Mouse (Mus musculus) testis, postnatal 14 days (tissue): ENCODE data around the gene Trim15.
"Not testable (repeated sequence)": the region's sequence is repeated elsewhere in the genome, so short reads cannot be mapped to it uniquely, and the experiment has no call there.

Experiments used
- DNase-seq: peaks from one replicate; pipeline ENCODE4 v3.0.0; 2021; ENCODE audit warnings: low spot score

The Trim15 gene

DNA sequence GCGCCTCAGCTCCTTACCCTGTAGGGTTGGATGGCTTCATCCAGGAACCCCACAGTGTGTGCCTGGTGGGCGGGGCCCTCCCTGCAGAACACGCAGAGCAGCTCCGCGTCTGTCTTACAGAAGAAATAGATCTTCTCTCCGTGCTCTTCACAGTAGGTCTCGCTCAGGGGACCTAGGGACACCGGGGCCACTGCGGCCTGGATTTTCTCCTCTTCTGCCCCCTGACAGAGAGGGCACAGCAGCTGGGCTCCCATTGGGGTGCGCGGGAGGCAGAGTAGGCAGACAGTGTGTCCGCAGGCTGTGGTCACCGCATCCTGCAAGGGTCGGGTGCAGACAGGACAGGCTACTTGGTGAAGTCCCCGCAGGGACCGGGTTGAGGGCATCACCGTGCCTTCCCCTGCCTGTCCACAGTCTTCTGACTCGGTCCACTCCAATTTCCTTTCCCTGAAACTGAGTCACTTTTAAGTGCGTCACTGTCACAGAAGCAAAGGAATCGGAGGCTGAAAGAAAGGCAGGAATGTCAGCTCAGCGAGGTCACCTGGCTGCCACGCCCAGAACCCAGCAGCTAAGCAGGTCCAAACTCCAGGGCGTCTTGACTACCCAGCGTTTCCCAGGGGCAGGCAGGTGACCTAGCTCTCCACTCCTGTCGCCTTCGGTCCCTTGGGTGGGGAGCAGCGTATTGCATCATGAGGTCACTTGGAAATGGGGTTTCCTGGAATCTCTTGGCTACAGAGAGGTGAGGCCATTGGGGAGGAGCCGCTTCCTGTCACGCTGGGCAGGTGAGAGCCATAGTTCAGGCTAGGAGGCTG is at the start of gene Trim15:
TSS of gene Trim15 (minus strand) at position 492 of the 809 bp plus-strand sequence.
- DNase-seq, result no peak

DNA sequence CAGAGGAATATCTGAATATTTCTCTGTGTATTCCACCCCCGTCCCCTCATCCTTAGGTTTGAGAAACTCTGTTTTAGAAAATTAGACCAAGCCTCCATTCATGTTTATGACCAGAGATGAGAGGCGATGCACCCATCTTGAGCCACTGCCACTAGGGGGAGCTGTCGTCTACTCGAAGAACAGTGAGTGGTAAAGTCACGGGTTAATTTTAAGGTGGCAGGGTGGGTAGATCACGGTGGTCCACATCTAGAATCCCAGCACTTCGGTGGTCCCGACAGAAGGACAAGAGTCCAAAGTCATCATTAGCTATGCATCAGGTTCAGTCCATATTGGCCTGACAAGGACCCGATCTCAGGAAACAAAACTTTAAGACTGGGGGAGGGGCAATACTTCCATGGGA is 48.1 kb upstream of the Trim15 start:
- DNase-seq, result peak; percentile 32

DNA sequence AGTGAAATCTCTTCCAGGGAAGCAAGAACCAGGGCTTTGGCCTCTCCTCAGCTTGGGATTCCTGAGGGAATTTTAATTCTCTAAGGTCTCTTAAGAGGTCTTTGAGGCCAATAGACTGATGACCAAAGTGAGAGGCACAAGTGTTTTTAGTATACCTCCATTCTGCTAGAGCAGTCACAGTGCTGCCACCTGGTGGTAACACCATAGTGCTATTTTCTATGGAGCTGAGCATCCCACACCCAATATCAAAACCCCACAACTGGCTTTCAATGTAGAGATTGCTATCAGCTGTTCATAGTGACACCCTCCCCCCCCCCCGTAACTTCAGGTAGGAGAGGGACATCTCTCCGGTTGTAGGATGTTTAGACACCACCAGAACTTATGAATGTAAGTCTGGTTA is 47.1 kb upstream of the Trim15 start:
- DNase-seq, result peak; percentile 48

DNA sequence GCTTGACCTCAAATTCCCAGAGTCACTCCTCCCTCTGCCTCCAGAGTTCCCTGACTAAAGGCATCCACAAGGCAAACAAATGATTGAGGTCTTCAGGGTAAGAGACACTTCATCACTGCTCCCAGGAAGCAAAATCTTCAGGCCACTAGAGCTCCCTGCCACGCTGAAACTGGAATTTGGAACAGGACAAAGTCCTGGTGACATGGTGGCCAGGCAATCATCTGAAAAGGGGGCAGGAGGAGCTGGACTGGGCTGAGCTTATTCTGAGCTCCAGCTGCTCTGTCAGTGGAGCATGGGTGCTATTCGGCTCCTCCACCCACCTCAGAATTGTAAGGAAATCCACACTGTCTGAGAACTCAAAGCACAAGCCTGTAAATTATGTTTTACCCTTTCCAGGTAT is 45.0 kb upstream of the Trim15 start:
- DNase-seq, result no peak

DNA sequence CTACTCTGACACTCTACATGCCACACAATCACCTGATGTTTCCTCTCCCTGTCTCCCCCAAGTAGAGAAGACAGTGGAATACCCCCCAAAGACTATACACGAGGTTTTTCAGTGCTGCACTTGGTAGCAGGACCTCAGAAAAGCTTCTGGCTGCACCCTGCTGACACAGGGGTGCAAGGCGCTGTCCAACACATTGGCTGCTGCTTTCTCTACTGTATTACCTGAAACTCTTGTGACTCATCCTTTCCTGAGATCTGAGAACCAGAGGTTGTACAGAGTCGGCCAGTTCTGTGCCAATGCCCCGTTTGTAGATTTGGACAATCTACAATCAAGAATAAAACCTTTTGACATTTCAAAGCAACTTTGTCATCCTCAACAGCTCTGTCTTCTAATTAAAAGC is 42.8 kb upstream of the Trim15 start:
- no peak for DNase-seq

DNA sequence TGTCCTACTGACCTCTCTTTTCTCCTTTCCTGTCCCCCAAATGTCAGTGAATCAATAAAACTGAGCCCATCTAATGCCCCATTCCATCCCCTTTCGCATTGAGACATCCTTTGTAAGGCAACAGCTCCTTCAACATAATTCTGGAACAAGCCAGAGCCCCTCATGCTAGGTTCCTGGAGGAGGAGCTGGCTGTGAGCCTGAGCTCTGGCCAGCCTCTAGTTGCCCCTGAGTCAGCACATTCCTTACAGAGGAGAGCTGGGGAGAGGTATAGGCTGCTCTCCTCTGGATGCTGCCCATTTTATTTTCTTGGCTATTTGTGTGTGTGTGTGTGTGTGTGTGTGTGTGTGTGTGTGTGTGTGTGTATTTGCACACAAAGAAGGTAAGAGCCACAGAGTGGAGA is 41.2 kb upstream of the Trim15 start:
- no peak for DNase-seq

DNA sequence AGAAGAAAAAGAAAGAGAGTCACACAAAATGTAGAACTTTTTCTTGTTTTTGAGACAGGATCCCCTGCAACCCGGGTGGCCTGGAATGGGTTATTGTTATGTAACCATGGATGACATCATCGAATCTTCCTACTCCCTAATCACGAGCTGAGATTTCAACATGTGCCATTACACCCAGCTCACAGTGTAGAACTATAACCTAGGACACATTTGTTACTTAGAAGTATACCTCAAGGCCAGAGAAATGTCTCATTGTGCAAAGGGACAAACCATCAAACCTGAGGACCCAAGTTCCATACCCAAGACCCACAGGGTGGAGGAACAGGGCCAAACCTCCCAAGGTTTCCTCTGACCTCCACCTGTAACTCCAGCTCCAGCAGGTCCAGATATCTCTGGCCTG is 36.6 kb upstream of the Trim15 start:
- no peak for DNase-seq

DNA sequence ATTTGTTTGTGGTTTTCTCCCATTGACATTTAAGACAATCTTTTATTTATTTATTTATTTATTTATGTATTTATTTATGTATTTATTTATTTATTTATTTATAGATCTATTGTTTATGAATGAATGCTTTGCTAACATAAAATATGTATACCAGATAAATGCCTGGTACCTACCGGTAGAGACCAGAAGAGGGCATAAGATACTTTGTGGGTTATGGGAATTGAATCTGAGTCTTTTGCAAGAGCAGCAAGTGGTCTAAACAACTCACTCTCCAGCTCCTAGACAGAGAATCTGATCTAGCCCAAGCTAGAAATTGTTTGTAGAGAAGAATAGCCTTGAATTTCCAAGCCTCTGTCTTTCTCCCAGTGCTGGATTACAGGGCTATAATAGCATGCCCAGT is 33.7 kb upstream of the Trim15 start:
- DNase-seq, result no peak

DNA sequence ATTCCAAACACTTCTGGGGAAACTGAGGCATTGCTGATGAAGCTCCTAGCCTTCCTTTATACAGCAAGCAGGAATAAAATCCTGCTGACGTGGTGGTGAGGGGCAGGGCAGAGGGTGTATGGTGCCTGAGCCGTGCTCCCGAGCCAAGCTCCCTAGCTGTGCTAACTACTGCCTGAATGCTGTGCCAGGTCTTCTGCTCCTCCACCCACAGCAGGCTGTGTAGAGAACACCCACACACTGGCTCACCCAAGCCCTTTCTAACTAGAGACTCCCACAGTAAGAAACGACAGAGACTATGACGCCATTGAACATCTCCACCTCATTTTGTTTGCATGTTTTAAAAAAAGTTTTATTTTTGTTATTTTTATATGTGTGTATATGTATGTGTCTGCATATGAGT is 33.0 kb upstream of the Trim15 start:
- no peak for DNase-seq

DNA sequence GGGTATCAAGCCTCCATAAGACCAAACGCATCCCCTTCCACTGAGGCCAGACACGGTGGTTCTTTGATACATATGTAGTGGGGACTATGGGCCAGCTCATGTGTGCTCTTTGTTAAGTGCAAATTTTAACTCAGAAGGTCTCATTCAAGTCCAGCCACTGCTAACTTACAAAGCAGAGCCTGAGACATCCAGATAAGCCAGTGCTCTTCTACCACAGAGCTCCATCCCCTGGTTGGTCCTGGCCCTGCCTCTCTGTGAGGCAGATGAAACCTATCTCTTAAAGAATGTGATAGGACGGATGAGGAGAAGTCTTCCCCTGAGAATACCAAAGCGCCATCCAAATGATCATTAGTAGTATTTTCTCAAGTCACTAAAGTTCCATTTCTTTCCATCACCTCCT is 32.4 kb upstream of the Trim15 start:
- DNase-seq, result no peak

DNA sequence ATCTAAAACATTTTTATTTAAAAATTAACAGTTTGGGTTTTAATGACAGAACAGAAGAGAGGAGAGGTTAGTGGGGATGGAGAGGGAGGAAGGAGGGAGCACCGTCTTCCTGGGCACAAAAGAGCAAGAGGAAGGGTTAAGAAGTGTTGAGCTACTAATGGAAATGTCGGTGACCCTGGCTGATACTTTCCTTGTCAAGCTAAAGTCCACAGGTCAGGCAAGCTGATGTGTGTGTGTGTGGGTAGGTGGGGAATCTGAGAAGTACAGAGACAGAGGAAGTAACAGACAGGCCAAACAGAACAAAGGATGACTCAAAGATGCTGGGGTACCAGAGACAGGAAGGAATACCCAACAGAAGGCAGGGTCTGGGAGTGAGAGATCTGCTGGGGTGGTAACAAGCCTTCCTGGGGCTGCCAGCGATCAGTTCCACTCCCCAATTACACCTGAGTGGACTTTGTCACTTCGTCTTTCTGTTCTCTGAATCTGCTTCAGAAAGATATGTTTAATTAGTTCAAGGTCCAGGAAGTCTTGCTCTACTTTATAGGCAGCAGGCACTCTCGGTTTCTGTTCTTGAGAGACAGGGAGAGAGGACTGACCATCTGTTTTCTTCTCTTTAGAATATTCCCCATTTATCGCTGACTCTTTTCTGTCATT is 30.7 kb upstream of the Trim15 start, which contains the start of gene Trim31:
TSS of gene Trim31 (plus strand) at position 567 of the 654 bp plus-strand sequence.
- no peak for DNase-seq

DNA sequence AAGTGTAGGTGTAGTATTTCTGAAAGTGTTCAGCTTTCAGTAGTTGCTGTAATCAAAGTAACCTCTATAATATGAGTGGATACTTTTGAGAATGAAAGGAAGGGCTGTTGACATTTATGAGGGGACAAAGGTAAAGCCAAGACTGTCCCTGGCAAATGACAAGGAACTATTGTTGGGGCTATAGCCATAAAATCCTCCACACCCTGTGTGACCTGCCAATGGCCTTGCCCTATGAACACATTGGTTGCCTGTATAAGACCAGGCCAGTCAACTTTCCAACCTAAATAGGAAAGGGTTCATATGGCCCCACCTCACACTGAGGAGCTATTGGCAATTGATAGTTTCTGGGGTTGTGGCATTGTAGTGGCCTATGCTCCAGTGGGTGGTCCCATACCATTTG is 30.1 kb upstream of the Trim15 start:
- DNase-seq, result no peak

DNA sequence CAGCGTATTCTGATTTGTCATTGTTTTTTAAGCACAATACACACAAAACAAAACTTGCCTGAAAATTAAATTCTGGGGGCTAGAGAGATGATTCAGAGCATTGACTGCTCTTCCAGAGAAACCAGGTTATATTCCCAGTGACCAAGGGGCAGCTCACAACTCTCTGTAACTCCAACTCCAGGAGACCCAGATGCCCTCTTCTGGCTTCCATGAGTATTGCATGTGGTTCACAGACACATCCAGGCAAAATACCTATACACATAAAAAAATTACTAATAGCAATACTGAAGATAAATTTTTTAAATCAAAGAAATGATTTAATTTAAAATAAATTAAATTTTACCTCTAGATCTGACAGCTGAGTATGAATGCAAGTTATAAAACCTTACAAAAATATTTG is 29.6 kb upstream of the Trim15 start:
- no peak for DNase-seq

DNA sequence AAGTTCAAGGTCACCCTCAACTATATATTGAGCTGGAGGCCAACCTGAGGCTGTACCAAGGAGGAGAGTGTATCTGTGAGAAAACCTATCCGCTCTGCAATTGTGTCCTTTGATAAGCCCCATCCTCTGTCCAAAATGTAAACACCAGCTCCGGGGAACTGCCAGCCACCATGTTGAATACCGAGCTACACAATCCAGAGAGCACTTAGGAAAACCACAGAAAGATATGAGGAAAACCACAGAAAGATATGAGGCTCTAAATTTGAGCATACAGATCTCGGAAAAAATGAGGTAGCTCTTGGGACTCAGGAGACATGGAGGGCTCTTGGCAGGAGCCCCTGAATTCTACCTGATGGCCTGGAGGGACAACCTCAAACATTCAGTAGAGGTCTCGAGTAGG is 26.4 kb upstream of the Trim15 start:
- no peak for DNase-seq

DNA sequence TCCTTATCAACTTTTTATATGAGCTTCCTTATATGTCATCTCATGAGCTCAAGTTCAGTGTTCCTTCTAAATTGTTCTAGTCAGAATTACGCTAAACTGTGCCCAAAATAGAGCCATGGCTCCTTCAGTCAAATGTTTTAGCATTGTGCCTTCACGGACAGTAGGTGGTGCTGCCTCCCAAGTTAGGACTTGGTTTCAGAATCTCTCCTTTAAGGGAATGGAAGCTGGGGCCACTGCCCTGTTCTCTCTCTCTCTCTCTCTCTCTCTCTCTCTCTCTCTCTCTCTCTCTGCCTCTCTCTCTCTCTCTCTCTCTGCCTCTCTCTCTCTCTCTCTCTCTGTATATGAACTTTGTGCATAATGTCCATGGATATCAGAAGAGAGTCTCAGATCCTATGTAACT is 25.4 kb upstream of the Trim15 start:
- no peak for DNase-seq

DNA sequence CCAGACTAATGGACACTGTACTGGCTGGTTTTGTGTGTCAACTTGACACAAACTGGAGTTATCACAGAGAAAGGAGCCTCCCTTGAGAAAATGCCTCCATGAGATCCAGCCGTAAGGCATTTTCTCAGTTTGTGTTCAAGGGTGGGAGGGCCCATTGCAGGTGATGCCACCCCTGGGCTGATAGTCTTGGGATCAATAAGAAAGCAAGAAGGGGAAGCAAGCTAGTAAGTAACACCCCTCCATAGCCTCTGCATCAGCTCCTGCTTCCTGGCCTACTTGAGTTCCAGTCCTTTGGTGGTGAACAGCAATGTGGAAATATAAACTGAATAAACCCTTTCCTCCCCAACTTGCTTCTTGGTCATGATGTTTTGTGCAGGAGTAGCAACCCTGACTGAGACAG is 24.5 kb upstream of the Trim15 start:
- DNase-seq, result not testable (repeated sequence)

DNA sequence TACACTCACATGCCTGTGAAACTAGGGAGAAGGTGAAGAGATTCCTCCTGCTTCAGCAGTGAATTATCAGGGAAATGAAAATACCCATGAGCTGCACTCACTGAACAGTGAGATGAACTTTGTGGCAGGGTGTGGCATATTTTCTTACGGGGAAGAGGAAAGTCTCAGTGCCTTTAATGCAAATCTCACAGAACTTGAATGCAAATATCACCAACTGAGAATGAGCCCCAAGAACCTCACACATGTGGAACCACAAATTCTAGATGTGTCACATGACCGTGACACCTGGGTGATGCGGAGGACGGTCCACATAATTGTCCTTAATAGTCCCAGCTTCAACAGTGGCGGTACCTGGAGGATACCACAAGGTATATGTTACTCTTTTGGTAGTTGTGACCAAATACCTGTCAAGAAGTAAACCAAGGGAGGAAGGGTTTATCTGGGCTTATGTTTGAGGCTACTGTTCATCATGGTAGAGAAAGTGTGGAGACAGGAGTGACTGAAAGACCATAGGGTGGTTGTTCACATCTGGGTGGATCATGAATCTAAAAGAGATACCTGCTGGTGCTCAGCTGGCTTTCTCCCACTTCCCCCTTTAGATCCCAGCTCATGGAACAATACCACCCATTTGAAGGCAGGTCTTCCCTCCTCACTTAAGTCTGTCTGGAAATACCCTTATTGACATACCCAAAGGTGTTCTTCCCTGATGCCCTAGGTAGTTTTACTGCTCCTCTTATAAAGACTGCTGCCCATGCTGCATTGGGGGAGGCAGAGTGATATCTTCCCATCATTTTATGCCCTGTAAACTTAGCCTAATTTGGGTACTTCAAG is 23.3 kb upstream of the Trim15 start, which contains the start of gene Trim40:
TSS of gene Trim40 (minus strand) at position 51 of the 831 bp plus-strand sequence.
- no peak for DNase-seq

DNA sequence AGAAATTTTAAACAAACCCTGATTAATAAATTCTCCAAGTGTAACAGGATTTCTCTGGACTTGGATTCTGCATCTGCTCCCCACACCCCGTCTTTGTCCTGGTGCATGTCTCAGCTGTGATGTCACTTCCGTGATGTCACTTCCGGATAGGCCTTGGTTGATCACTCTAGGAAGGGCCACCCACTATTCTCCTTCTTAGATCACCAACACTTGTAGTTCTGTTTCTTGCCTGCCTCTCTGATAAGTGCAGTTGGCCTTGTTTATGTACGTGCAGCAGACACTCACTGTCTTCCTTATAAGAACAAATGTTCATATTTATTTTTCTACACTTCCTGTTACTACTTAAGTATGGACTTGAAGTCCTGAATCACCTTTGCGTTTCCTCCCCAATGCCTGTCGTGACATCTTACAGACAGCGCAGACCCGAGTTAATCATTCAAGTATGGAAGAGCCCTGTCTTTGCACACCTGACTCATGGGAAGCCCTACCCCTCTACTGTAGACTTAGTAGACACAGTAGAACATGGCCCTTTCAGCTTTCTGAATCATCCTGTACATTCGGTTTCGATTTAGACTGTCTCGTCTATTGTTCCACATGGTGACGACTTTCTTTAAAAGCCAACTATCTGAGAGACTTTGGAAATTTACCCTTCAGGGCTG is 18.3 kb upstream of the Trim15 start:
- no peak for DNase-seq

DNA sequence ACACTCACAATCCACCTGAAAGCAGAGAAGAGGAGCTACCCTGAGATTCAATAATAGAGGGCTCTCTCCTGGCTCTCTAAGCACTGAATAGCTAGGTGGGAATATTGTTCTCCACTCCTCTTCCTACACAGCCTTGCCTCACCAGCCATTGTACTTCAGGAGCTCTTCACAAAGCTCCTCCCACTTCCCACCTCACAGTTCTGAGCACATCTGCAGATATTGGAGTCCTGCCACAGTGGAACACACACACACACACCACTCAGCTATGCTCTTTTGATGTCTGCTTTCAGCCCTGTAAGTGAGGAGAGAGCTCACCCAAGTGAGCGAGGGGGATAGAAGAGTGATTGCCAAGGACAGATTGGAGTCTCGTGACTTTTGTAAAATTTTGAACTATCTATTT is 16.3 kb upstream of the Trim15 start:
- DNase-seq, result no peak

DNA sequence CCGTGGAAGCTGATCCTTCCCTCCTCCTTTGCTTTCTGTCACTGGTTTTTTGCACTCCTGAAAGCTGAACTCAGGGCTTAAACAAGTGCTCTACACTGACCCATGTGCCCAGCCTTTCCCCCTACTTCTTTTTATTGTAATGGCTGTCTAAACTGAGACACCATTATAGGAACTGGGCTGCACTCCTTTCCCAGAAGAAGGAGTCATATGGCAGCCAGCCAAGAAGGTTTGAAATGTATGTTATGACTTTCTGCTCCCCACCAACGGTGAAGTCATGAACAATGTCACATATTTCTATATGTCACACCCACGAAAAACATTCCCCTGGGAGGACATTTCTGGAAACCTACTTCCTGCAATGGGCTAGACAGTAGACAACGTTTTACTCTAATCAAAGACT is 7.6 kb upstream of the Trim15 start:
- DNase-seq, result no peak

DNA sequence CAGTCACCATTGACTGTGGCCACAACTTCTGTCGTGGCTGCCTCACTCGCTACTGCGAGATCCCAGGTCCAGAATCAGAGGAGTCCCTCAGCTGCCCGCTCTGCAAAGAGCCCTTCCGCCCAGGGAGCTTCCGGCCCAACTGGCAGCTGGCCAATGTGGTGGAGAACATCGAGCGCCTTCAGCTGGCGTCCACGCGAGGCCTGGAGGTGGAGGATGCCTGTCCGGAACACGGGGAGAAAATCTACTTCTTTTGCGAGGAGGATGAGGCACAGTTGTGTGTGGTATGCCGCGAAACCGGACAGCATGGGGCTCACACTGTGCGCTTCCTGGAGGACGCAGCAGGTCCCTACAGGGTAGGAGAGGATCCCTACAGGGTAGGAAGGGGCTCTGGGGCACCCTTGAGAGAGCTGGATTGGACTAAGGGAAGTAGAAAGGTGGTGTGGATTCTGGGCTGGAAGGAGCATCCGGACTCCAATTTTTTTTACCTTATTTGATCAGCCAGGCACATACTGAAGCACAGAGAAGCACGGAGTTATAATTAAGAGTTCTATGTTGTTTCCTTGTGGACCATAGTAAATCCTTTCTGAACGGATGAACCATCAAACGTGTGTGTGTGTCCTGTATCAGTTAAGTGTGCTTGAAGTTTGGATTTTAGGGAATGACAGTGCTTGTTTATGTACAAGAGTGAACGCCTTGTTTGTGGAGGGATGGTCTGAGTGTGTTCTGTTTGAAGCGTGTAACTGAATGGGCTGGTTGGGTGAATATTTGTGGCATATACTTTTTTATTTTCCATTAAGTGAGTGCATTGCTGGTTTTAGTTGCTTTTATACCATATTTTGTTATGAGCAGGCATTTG is 3.2 kb upstream of the Trim15 start:
- DNase-seq, result peak; percentile 44
